Mouse (Mus musculus) left cerebral cortex, adult 18-20 months (tissue): ENCODE results near the gene Gm9887. TPM values are rescaled to one million over a fixed set of nuclear protein-coding genes. Genes with fewer than 3 reads are reported as not detected.
A peak's percentile ranks its signal among the peaks of the same experiment; 100 is the strongest.

Source experiments
- DNase-seq, 2 experiments: peaks; one replicate each; pipeline ENCODE4 v3.0.0; 2021 to 2022; ENCODE audit warnings: low spot score in 2 of 2, mixed read lengths in 1 of 2
- microRNA-seq, 2 experiments: library from miRNA; unstranded; fragments of <30 nt; microRNA quantifications; one replicate each; pipeline ENCODE4 v1.2.0; 2021
- total RNA-seq, 2 experiments: library from RNA; stranded (reverse); gene quantifications; 2 replicates each; pipeline ENCODE4 v1.2.3; 2021

Gm9887 gene
- total RNA-seq, 2 experiments from 2014 or later: 0.65 to 0.80 TPM

DNA sequence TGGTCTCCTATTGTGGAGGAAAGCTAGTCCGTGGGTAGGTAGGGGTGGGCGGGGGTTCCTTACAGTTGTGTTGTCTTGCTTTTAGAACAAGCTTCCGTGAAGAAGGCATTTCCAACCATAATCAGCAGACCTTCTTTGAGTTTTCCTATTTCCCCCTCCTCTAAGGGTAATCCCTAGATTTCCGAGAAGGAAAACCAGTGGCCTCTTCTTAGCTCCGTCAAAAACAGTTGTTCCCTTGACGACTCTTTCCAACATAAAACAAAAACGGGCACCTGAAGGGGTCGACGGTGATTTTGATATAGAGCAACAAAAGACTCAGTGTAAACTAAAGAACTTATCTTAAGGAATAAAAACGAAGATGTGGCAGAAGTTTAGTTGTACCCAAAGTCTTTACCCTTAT, 10.3 kb downstream of the Gm9887 start:
- DNase-seq: no peak

DNA sequence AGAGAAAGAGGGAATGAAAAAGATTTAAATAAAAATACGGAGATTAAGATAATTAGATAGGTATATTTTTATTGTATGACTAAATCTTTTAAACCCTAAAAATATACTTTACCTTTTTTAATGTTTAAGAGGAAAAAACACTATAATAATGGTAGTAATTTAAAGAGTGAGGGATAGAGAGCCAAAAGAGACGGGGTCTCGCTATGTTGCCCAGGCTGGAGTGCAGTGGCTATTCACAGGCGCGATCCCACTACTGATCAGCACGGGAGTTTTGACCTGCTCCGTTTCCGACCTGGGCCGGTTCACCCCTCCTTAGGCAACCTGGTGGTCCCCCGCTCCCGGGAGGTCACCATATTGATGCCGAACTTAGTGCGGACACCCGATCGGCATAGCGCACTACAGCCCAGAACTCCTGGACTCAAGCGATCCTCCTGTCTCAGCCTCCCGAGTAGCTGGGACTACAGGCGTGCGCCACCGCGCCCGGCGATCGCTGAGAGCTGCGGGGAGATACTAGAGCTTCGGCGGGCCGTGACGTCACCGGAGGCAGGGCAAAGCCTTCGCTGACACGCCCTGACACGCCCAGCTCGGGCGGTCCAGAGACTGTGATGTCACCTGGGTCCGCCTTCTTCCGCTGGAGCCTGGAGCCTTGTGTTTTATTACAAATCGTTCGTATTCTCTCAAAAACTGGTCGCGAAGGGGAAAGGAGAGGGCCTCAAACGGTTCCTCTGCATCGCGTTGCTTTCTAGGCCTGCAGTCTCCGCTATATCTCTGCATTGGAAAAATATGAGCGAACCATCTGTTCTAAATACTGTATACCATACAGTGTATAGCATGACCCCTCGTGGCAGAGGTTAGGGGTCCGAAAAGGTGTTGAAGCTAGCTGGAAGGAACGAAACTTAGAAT, 11.0 kb downstream of the Gm9887 start:
- DNase-seq: peak; percentile 99

DNA sequence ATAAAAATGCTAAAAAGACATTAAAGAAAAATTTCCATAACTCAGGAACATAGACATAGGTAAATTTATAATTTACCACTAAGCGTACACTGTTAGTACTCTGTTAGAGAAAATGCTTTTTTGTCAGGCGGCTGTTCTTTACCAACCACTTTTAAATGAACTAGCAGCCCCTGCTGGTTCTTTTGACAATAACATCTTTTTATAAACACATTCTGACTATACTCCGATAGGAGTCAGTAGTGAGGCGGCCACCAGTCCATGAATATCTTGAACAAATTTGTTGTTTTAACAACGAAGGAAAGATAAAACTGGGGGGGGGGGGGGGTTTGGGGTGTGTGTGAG, 11.6 kb downstream of the Gm9887 start:
- peak in 1 of 2 experiments; percentile 37 for DNase-seq

DNA sequence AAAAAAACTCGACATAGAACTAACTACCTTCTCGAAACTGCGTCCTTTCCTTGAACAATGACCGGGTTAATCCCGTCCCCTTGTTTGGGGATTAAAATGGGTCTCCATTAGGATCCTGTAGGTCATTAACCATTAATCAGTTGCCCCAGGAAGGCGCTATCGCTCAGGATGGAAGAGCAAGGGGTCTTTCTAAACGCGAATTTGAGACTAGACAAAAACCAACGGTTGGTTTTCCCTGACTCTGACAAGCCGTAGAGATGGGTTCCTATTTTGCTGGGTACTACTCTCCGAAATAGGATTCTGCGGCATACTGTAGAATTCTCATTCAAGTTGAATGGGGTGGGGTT, 15.0 kb downstream of the Gm9887 start:
- DNase-seq: no peak

DNA sequence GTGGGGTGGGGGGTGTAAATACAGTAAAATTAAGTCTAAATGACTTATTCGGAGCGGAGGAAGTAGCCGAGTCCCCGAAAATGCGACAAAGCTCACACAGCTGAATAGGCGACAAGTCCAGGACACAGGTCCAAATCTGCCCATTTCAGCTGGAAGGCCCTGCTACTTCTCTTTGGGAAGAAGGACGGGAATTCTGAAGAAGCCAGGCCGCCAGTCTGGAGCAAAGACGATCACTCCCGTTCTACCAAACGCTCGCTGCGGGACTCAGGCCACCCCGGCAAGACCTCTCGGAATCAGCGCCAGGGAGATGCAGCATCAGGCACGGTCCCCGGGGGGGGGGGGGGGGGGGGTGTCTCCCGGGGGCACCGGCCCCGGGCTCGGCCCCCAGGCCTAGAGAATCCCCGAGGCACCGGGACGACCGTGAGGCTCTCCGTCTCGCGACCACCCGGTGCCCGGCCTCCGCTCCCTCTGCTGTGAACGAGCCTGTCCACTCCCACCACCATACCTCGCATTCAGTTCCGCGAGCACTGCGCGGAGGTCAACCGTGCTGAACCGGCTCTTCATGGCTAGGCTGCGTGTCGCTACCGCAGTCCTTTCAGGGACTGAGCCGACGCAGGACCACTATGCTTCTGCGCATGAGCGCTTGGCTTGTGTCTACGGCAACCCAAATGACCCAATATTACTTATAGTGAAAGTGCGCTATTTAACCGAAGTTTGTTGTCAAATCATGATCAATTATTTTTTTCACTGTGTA, 15.5 kb downstream of the Gm9887 start, which contains the start of gene Nemf:
Nemf (minus strand) TSS at position 620 of the 754 bp plus-strand sequence.
- peak; percentile 89 to 90 for DNase-seq

DNA sequence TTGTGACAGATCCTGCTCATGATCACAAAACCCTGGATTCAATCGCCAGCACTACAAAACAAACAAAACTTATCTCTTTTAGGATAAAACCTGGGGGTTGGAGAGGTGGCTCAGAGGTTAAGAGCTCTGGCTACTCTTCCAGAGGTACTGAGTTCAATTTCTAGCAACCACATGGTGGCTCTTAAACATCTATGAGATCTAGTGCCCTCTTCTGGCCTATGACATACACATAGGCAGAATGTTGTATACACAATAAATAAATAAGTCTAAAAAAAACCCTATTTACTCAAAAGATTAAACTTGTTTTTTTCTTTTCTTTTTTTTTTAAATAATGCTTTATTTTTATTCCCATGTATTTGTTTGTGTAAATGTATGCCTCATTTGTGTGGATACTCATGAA, 20.6 kb downstream of the Gm9887 start:
- DNase-seq: no peak

DNA sequence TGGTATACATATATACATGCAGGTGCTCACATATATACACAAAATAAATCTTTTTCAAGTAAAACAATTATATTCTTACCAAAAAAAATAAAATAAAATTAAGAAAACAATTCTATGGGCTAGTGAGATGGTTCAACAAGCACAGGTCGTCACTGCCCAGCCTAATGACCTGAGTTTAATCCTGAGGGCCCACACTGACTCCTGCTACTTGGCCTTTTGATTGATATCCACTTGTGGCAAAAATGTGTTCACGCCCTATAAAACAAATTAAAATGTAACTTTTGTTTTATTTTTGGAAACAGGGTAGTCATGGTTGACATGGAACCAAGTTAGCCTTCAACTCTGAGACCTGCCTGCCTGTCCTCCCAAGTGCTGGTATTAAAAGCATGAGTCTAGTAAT, 22.3 kb downstream of the Gm9887 start:
- DNase-seq: no peak

DNA sequence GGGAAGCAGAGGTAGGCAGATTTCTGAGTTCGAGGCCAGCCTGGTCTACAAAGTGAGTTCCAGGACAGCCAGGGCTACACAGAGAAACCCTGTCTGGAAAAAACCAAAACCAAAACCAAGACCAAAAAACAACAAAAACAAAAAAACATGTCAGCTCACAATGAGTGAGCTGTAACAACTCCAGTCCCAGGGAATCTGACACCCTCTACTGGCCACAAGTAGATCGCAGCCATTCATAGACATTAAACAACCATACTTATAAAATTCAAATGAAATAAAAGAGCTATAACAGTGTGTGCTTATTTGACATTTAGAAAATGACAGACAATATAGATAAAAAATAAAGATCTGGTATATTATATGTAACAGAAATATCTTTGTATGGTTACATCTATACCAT, 38.7 kb downstream of the Gm9887 start:
- peak in 1 of 2 experiments; percentile 13 for DNase-seq

DNA sequence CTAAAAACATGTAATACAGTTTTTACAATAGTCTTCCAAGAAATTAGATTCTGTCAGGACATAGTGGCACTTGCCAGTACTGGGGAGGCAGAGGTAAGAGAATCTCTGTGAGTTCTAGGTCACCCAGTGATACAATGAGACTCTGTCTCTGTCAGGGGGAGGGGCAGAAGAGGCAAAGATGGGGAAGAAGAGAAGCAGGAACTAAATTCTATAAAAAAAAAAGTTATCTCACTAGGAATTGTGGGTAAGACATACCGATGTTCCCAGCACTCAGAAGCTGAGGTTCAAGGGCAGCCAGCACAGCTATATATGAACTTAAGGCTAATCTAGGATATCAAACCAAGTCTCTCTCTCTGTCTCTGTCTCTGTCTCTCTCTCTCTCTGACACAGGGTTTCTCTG, 40.1 kb downstream of the Gm9887 start:
- DNase-seq: no peak

DNA sequence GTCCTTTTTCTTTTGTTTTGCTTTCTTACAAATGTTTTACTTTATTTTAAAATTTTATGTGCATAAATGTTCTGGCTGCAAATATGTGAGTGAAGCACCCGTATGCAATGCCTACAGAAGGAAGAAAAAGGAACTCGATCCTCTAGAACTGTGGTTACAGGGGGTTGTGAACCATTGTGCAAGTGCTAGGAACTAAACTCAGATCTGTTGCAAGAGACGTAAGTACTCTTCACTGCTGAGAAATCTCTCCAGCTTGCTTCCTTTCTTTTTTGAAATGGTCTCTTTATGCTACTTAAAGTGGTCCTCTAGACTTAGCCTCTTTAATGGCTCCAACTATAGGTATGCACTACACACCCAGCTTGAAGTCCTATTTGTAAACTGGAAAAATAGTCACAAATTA, 41.1 kb downstream of the Gm9887 start:
- no peak for DNase-seq

Small RNA genes within 50 kb of the gene (microRNA-seq; reads per million reads assigned to microRNA genes)
- gene Gm47299 (0 reads per million in 2 experiments), gene Gm47305 (0 reads per million in 2 experiments)

Other genes starting within 250 kb of the Gm9887 start
- 1,000 to 10,000 TPM; 1,243 to 1,256 TPM for gene Rps29, start 213.3 kb downstream of the Gm9887 start, total RNA-seq
- gene Lrr1, start 203.6 kb downstream of the Gm9887 start, total RNA-seq: not detected
- gene Rpl36al, start 188.4 kb downstream of the Gm9887 start, total RNA-seq: 100 to 1,000 TPM; 186 to 205 TPM
- 10 to 100 TPM; 28.4 to 31.7 TPM for gene Mgat2, start 188.3 kb downstream of the Gm9887 start, total RNA-seq
- 1 to 10 TPM; 4.3 to 5.4 TPM for gene Gm49383, start 175.4 kb downstream of the Gm9887 start, total RNA-seq
- gene Dnaaf2, start 174.0 kb downstream of the Gm9887 start, total RNA-seq: 1 to 10 TPM; 1.4 to 1.8 TPM
- 1 to 10 TPM; 3.3 to 4.1 TPM for gene Gm49384, start 168.2 kb downstream of the Gm9887 start, total RNA-seq
- gene Pole2, start 144.3 kb downstream of the Gm9887 start, total RNA-seq: under 1 TPM; 0.21 to 0.56 TPM
- gene Klhdc1, start 131.3 kb downstream of the Gm9887 start, total RNA-seq: 10 to 100 TPM; 22.6 to 23.5 TPM
- 100 to 1,000 TPM; 143 to 148 TPM for gene Klhdc2, start 75.8 kb downstream of the Gm9887 start, total RNA-seq
- 10 to 100 TPM; 47.3 to 49.0 TPM for gene Nemf, start 15.3 kb downstream of the Gm9887 start, total RNA-seq
- 10 to 100 TPM; 56.6 to 57.9 TPM for gene Arf6, start 308 bp downstream of the Gm9887 start, total RNA-seq
- 10 to 100 TPM; 25.3 to 25.5 TPM for gene Vcpkmt, start 210.6 kb upstream of the Gm9887 start, total RNA-seq